Mouse (Mus musculus): ENCODE measurements around the gene Igdcc4. TPM values are rescaled to one million over a fixed set of nuclear protein-coding genes. Genes with fewer than 3 reads are reported as not detected.
A peak's percentile ranks its signal among the peaks of the same experiment; 100 is the strongest.

Gene Igdcc4
- total RNA-seq, 2 experiments from 2014 or later, result 37.2 TPM

DNA sequence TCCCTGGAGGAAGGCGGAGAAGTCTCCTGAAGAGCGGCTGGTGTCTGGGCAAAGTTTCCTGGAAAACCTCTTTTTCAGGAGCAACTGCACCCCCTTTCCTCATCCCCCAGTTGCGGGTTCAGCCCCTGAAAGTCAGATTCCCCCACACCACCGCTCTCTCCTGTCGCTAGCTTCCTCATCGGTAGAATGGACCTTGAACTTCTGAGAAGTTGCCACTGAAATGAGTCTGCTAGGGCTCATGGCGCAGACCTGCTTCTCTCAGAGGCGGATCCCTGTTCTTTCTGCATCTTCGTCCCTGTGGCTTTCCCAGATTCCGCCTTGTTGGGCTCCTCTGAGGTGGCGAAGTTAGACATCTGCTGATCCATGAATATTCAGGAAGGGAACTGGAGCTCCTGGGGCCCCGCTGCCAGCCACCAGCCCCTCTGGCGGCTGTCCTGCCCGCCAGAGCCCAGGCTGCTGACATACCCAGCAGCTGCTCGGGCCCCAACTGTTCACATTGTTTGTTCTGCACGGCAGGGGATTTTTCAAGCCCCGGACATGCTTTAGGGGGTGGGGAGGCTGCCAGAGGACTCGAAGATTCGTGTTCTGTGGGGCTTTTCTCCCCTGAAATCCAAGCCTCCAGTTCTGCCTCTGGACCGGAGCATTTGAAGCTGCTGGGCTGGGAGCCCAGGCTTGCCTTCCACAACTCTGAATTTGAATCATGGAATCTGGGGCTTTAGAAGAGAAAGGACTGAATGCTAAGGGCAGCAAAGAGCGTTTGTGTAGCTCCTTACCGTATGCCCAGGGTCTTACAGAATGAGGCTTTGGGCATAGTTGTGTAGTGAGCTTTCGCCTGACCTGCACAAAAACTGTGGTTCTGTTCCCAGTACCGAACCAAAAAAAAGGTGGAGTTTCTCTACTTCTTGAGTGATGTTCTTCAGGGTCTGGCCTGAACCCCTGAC, 8.1 kb downstream of the Igdcc4 start:
- peak in 1 of 2 experiments; percentile 64 for DNase-seq (ENCODE audit: low spot score in 2 of 2)

DNA sequence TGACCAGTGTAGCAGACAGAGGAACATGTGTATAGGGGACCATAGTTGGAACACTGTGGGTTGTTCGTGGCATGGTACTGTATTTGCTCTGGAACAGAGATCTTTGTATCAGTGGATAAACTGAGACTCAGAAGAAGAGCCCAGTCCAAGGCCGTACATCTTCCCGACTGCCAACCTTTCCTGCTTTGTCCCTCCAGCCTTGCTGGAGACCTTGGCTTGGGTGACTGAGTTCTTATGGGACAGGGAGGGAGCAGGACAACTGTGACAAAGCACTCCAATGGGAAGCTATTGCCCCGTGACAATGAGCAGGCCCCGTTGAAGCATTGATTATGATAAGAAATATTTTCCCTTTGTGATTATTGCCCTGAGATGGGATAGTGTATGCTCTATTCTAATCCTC, 10.4 kb downstream of the Igdcc4 start:
- no peak for DNase-seq (ENCODE audit: low spot score in 2 of 2)

DNA sequence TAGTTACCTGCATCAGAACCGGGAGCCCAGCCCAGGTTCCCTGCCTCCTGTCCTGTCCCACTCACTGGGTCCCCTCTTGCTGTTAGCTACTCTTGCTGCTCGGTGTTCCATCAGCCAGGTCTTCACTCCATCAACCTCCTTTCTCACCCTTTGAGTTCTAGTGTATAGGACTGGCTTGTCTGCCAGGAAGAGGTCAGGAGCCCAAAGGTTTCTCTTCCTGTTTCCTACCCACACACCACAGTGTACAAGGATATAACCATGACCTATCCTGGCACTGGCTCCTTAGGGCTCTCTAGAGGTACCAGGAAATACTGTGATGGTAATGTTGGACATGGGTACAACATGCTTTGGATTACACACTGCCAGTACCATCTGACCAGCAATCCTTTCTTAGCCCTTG, 12.4 kb downstream of the Igdcc4 start:
- DNase-seq (ENCODE audit: low spot score in 2 of 2), result no peak

DNA sequence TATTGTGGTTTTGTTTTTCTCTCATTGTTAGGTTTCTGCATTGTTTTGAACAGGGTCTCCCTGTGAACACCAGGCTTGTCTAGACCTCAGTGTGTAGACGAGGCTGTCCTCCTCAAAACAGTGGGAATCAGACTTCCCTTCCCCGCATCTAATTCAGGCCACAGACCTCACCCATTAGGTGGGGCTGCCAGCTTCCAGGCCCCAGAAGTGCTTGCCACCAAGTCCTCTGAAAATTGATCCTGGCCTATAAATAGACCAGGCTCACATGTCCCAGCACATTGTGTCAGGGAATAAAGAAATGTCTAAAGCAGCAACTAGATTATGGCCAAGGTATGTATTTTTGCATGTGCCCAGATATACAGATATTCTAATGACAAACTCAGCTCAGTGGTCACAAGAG, 14.6 kb downstream of the Igdcc4 start:
- no peak for DNase-seq (ENCODE audit: low spot score in 2 of 2)

DNA sequence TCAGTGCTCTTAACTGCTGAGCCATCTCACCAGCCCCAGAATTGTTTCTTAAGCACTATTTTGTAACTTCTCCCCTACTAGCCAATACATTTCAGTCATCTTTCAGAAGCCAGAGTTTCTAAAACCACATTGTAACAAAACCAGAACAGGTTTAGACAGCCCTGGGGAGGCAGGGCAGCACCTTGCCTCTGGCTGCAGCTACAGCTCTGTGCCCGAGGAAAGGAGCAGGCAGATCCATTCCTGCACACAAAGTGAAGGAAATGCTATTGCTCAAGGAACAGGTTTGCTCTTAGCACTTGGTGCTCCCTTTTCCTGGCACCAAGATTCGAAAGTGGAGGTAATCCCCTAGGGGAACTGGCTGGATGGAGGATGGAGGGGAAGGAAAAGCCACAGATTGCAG, 16.2 kb downstream of the Igdcc4 start:
- no peak for DNase-seq (ENCODE audit: low spot score in 2 of 2)

DNA sequence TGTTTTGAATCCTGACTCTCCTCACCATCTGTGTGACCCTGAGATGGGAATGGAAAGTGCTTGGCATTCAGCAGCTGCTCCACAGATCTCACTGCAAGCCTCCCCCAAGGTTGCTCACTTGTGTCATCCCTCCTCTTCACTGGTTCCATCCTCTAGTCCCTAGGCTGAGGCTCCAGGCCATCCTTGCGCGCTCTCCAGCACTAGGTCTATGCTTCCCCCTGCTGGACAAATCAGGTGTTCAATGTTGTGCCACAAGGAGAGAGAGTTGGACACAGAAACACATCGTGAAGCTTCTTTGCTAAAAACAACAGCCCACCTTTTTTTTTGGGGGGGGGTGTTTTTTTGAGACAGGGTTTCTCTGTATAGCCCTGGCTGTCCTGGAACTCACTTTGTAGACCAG, 19.6 kb downstream of the Igdcc4 start:
- peak; percentile 50 to 85 for DNase-seq (ENCODE audit: low spot score in 2 of 2)

DNA sequence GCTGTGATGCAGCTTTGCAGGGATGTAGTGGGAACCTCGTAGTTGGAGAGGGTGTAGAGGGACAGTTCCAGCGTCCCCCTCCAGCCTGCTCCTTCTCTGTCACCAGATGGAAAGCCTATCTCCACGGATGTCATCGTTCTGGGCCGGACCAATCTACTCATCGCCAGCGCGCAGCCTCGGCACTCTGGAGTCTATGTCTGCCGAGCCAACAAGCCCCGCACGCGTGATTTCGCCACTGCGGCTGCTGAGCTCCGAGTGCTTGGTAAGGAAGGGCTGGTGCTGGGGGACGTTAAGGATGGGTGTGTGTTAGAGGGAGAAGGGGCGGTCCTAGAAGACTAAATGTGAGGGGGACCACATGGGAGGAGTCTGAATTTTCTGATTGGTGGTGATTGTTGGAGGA, 21.3 kb downstream of the Igdcc4 start:
- peak; percentile 81 to 85 for DNase-seq (ENCODE audit: low spot score in 2 of 2)

DNA sequence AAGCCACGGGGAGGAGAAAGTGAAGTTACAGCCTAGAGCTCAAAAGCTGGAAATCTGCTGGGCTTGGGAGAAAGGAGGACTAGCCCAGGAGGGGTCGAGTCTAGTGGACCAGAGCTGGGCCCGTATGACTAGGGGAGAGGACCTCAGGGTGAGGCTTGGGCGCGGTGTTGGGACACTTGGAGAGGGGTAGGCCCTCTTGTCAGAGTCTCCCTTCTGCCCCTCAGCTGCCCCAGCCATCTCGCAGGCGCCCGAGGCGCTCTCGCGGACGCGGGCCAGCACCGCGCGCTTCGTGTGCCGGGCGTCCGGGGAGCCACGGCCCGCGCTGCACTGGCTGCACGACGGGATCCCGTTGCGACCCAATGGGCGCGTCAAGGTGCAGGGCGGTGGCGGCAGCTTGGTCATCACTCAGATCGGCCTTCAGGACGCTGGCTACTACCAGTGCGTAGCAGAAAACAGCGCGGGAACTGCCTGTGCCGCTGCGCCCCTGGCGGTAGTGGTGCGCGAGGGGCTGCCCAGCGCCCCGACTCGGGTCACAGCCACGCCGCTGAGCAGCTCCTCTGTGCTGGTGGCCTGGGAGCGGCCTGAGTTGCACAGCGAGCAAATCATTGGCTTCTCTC, 22.4 kb downstream of the Igdcc4 start:
- DNase-seq (ENCODE audit: low spot score in 2 of 2), result no peak

DNA sequence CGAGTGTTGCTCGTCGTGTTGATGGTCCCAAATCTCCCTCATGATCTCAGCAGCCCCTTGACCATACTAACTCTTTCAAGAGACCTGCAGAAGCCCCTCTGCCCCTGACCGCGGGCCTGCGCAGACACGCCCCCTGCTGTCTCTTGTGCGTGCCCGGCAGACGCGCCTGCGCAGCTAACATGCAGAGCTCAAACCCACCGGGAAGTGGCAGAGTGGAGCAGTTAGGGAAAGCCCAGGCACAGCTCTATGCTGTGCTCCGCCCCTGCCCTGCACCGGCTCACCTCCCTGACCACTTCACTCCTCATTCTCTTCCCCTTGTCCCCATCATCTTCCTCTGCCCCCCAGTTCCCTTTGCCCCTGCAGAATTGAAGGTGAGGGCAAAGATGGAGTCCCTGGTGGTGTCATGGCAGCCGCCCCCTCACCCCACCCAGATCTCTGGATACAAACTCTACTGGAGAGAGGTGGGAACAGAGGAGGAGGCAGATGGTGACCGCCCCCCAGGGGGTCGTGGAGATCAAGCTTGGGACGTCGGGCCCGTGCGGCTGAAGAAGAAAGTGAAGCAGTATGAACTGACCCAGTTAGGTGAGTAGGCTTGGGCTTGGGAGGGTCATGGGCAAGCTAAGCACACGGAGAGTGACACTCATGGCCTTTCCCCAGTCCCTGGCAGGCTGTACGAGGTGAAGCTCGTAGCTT, 27.0 kb downstream of the Igdcc4 start:
- no peak for DNase-seq (ENCODE audit: low spot score in 2 of 2)

DNA sequence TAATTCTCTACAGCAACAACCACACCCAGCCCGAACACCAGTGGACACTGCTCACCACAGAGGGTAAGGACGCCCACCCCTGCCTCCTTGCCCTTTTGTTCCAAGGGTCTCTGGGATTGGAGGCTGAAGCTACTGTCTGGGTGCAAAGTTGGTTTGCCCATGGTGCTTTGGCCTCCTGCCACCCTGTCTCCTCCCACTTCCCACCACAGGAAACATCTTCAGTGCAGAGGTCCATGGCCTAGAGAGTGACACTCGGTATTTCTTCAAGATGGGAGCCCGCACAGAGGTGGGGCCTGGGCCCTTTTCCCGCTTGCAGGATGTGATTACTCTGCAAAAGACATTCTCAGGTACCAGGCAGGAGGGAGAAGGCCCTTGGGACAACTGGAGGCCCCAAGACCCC, 30.4 kb downstream of the Igdcc4 start:
- DNase-seq (ENCODE audit: low spot score in 2 of 2), result no peak

DNA sequence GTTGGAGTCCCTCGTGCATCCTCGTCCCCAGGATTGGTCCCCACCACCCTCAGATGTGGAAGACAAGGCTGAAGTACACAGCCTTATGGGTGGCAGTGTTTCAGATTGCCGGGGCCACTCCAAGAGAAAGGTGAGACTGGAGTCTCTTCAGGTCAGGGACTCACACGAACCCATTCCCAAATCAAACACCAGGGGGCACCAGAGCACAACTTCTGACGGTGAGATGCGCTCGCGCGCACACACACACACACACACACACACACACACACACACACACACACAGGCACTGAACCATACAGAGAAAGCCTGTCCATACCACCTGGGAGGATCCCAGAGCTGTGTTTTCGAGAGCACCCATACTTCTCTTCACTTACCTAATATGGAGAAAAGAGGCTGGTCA, 32.5 kb downstream of the Igdcc4 start:
- DNase-seq (ENCODE audit: low spot score in 2 of 2), result peak; percentile 37 to 79

DNA sequence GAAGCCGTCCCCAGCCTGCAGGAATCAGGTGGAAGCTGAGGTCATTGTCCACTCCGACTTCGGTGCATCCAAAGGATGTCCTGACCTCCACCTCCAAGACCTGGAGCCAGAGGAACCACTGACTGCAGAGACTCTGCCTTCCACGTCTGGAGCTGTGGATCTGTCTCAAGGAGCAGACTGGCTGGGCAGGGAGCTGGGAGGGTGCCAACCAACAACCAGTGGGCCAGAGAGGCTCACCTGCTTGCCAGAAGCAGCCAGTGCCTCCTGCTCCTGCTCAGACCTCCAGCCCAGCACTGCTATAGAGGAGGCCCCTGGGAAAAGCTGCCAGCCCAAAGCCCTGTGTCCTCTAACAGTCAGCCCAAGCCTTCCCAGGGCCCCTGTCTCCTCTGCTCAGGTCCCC, 33.8 kb downstream of the Igdcc4 start:
- DNase-seq (ENCODE audit: low spot score in 2 of 2), result no peak

DNA sequence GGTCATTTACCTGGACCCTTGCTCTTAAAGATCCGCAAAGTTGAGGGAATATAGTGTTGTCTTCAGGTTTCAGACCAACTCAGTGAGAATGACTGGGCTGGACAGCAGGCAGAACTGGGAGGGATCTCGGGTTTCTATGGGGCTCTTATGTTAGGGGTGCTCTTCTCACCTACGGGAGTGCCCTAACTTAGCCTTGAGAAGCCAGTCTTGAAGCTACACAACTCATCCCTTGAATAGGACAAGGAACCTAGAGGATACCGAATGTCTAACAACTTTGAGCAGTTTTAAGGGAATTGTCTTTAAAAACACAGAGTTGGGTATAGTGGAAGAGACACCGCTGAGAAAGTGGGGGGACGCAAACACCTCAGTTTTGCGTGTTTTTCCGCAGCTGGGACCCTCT, 39.2 kb downstream of the Igdcc4 start:
- DNase-seq (ENCODE audit: low spot score in 2 of 2), result no peak

DNA sequence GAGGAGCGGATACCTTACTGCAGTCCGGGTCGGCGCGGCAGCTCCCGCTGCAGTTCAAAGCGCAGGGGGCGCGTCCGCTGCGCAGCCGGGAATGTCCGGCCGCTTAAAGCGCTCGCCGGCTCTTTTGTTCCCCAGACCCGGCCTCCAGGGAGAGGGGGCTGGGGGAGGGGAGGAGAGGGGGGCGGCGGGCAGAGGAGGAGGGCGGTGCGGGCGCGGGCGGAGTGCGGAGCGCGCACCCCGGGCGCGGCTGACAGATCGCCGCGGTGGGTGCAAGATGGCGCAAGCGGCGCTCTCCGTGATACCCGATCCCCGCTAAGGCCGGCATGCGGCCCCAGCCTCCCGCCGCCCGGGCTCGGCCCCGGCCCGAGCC, 39.6 kb downstream of the Igdcc4 start, which contains the start of gene Igdcc3:
TSS of gene Igdcc3 (plus strand) at position 254 of the 370 bp plus-strand sequence.
- peak in 1 of 2 experiments; percentile 56 for DNase-seq (ENCODE audit: low spot score in 2 of 2)

DNA sequence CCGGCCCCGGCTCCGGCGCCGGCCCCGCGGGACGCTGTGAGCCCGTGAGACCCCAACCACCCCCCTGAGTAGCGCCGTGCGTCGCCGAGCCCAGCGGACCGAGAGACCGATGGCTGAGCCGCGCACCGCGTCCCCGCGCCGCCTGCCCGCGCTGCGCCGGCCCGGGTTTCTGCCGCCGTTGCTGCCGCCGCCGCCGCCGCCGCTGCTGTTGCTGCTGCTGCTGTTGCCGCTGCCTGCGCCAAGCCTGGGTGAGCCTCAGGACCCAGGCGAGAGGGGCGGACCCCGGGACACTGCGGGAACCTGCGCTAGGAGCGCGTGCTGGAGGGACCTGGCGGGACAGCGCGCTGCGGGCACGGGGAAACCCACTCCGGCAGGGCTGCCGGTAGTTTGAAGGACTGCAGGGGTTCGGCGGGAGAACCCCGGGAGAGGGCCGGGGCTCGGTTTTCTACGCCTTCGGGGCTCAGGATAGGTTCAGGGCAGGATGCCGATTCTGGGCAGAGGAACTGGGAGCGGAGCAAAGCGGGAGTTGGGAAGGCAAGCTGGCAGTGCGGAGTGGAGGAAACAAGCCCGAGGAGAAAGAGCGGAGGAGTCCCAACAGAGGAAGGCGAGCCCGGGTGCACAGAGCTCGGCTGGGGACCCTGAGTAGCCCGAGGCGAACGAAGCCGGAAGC, 40.2 kb downstream of the Igdcc4 start:
- DNase-seq (ENCODE audit: low spot score in 2 of 2), result peak; percentile 29 to 49

DNA sequence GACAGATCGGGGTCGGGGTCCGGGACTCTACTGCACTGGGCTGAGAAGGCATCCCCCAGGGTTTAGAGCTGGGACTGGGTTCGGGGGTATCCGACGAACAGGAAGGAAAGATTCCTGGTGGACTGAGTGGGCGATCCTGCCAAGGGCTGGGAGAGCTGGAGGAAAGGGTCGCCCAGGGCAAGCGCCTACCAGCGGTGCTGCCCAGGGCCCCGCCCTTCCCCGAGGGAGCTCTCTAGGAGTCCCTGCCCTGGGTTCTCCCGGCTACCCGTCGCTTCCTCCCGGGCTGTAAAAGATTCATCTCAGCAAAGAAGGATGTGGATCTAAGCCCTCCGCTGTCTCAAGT, 40.7 kb downstream of the Igdcc4 start:
- DNase-seq (ENCODE audit: low spot score in 2 of 2), result no peak

DNA sequence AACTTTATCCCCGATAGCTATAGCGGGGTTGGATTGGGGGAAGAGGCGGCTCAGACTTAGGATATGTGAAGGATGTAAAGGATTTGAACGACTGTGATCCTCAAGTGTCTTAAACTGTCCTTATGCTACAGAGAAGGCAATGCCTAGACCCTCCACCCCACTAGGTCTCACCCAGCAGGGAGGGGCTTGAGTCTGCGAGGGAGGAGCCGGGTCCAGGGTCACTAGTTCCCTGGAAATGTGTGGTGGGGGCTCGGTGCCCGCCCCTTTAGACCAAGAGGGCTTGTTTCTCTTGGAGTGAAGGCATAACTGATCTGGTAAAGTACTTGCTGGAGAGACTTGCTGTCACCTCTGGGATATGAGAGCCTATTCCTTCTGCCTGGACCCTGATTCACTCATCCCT, 41.1 kb downstream of the Igdcc4 start:
- no peak for DNase-seq (ENCODE audit: low spot score in 2 of 2)

DNA sequence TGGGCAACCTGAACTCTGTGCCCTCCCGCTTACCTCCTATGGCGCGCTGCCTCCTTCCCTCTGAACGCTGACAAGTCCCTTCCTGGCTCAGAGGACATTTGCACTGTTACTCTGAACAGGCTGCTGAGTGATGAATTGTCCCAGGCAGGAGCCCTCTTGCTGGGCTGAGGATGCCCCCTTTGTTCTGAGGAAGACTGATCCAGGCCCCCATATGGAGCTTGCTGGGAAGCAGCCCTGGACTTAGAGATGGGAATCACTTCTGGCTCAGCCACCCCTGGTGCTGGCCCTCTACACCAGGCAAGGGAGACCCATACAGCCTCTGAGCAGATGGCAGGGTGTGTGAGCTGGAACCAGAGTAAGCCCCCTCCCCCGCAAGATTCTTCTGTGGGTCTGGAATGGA, 44.7 kb downstream of the Igdcc4 start:
- DNase-seq (ENCODE audit: low spot score in 2 of 2), result no peak

DNA sequence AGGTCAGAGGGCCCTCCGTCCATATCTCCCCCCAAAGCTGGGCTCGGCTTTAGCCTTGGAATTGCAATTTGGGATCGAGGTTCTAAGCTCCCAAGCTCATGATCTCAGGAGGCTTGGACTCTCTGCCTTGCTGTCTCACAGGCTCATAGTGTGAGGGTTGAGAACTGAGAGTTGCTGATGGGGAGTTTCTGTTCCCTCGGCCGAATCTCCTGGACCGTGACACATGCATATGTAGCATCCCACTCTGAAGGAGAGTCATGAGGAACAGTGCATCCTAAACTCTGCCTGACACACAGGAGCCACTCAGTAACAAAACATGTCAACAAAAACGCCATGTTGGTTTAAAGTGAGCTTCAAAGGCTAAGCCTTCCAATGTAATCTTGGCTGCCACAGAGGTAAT, 47.2 kb downstream of the Igdcc4 start:
- DNase-seq (ENCODE audit: low spot score in 2 of 2), result no peak

DNA sequence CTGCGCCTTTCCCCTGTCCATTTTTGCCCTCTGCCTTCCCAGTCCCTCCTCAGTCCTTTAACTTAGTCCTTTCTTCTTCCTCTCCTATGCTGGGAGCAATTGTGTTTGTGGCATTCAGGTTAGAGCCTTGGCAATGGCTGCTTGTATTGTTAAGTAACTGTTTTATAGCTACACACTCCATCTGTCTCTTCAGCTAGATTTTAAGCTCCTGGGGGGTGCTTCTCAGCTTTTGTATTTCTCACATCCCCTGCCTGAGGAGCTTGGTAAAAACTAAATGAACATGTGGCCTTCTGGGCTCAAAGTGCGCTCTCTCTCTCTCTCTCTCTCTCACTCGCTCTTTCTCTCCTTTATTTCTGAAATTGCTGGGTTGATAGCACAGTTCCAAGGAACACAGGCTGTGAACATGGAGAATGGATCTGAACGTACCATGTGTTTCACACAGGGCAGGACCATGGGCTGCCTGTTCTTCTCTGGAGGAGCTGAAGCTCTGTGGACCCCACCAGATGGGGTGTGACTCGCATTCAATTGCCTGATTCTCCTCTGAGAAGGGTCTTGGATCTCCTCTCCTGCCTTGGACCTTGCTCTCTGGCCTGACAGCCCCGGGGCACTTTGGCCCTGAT, 51.5 kb downstream of the Igdcc4 start:
- peak in 1 of 2 experiments; percentile 34 for DNase-seq (ENCODE audit: low spot score in 2 of 2)

DNA sequence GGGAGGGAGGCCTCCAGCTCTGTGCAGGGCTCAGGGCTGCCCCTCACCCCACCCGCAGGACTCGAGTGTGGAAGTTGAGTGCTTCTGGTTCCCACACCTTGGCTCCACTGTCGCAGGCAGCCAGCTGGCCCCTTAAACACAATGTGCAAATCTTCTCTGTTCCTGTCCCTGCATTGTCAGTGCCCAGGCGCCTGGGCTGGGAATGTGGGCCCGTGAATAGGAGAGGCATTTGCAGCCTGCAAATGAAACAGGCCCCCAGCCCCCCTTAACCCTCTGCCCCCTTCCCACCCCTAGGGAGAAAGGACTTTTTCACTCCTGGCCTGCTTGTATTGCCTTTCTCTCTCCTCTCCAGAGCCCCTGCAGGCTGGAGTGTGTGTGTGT, 52.0 kb downstream of the Igdcc4 start:
- DNase-seq (ENCODE audit: low spot score in 2 of 2), result peak in 1 of 2 experiments; percentile 30

Measured in layer of hippocampus, adult 18-20 months (tissue).